In genomic region chr3:90708523-90709202, GRCm38 (mm10) we compare ENCODE assay signal across 9 mouse cellular contexts. TPM values are rescaled to one million over a fixed set of nuclear protein-coding genes. Genes with fewer than 3 reads are reported as not detected.
A peak's percentile ranks its signal among the peaks of the same experiment; 100 is the strongest.
DNase-seq lines count a peak whose midpoint lies in the region; ATAC-seq and TF ChIP-seq lines count a peak whose summit lies in the region.
"Had no signal": no experiment of that assay in that cellular context is flagged by ENCODE, and none has a peak within 500 bp of the region (broad histone marks: within the 10 kb centered on the region; RNA-seq: fewer than 3 reads in every experiment).

No protein-coding gene starts in this region.

- no peak for ATAC-seq in G1E (ENCODE audit: extremely low read depth, insufficient number of reproducible peaks, low FRiP score, poor library complexity, severe bottlenecking)
- peak; percentile 57; the same call in 1 of the 2 replicates for ATAC-seq in neural tube, embryonic 15.5 days (ENCODE audit: low FRiP score)

- H3K27me3 ChIP-seq in G1E (ENCODE audit: insufficient read depth, low read length): peaks cover 3% of the 10 kb centered on the region; the same call in 1 of the 2 replicates
- no peaks in the 10 kb centered on the region for H3K27me3 ChIP-seq in neural tube, embryonic 15.5 days (replicated peaks)

- no peaks in the 10 kb centered on the region for H3K4me1 ChIP-seq in G1E (ENCODE audit: insufficient read depth, low read depth, low read length)
- H3K4me1 ChIP-seq in neural tube, embryonic 15.5 days: no peaks in the 10 kb centered on the region

- no peak overlapping the region for H3K9ac ChIP-seq in neural tube, embryonic 15.5 days (replicated peaks)

- H3K36me3 ChIP-seq in G1E (replicated peaks): no peaks in the 10 kb centered on the region
- H3K36me3 ChIP-seq in neural tube, embryonic 15.5 days: no peaks in the 10 kb centered on the region

- no peaks in the 10 kb centered on the region for H3K9me3 ChIP-seq in G1E (replicated peaks)
- no peaks in the 10 kb centered on the region; the same call in 1 of the 2 replicates for H3K9me3 ChIP-seq in neural tube, embryonic 15.5 days (replicated peaks)

- no peak overlapping the region for H3K4me2 ChIP-seq in neural tube, embryonic 15.5 days

- peak; percentile 94 for TF ChIP-seq CTCF in layer of hippocampus, adult 2 months (conservative IDR thresholded peaks at IDR 0.05)
- TF ChIP-seq CTCF in G1E (IDR thresholded peaks at IDR 0.05; ENCODE audit: low read depth, low read length): peak; percentile 36; the same call in 1 of the 2 replicates

- intact Hi-C loops in heart, postnatal 14 days (cut with DNase I): loop anchor here (5.0 to 10.0 kb wide), 4 partner anchors 46 to 294 kb away; partner anchors contain the start of genes S100a14 and Snapin
- intact Hi-C loops in left cerebral cortex, postnatal 4 days (cut with DNase I): loop anchor here (5.0 kb wide), 1 partner anchor 216 kb away; the partner anchor contains the start of gene Snapin

- H3K27ac ChIP-seq in layer of hippocampus, adult 2 months: no peak overlapping the region
- no peak overlapping the region for H3K27ac ChIP-seq in neural tube, embryonic 15.5 days (replicated peaks)

- H3K4me3 ChIP-seq in layer of hippocampus, adult 2 months: no peak overlapping the region
- H3K4me3 ChIP-seq in G1E (ENCODE audit: low read depth, low read length): no peak overlapping the region
- H3K4me3 ChIP-seq in neural tube, embryonic 15.5 days (replicated peaks): no peak overlapping the region

- peak; percentile 10 to 30 for DNase-seq in layer of hippocampus, adult 2 months (ENCODE audit: low spot score in 2 of 2)
- no peak for DNase-seq in layer of hippocampus, adult 9-11 months
- DNase-seq in G1E (ENCODE audit: low spot score): peak; percentile 18
- DNase-seq in brain, embryonic 18.5 days (ENCODE audit: low read depth, low spot score): peak; percentile 0
- DNase-seq in heart, postnatal 14 days: peak; percentile 12 to 52
- DNase-seq in left cerebral cortex, postnatal 4 days: peak; percentile 9
- DNase-seq in spleen, postnatal 36 days (ENCODE audit: low spot score in 2 of 2): no peak

- 22% methylated on average over 4 of the region's 4 CpGs for WGBS in neural tube, embryonic 15.5 days

RNA-seq across cellular contexts. Expression of gene S100a9, which starts 13.1 kb away (rescaled TPM):
- total RNA-seq in layer of hippocampus, adult 2 months (2021): not detected
- total RNA-seq in G1E (2014; fragmentation: Nextera tagmentation): not detected in 2 replicates
- 0.41 TPM in 1 of 2 replicates, not detected in the other for total RNA-seq in G1E (2017)
- polyA plus RNA-seq in G1E (2012): 0.20 TPM in 1 of 2 replicates, not detected in the other
- total RNA-seq in heart, postnatal 14 days (2021): 1 to 10 TPM; 3.7 to 5.4 TPM
- 1 to 10 TPM; 1.3 to 2.0 TPM for total RNA-seq in left cerebral cortex, postnatal 4 days (2021)
- 6.2 and 12.6 TPM in 2 replicates for polyA plus RNA-seq in neural tube, embryonic 15.5 days (2015; fragmentation: Nextera tagmentation; extraction: Ambion mirVana)

RNA-seq across cellular contexts. Expression of gene Pglyrp4, which starts 18.0 kb away (rescaled TPM):
- not detected for total RNA-seq in layer of hippocampus, adult 2 months (2021)
- total RNA-seq in G1E (2014; fragmentation: Nextera tagmentation) (not detected in 2 replicates), G1E (2017) (0.12 TPM in 1 of 2 replicates, not detected in the other)
- not detected in 2 replicates for polyA plus RNA-seq in G1E (2012)
- not detected for total RNA-seq in heart, postnatal 14 days (2021)
- not detected for total RNA-seq in left cerebral cortex, postnatal 4 days (2021)
- polyA plus RNA-seq in neural tube, embryonic 15.5 days (2015; fragmentation: Nextera tagmentation; extraction: Ambion mirVana): not detected in 2 replicates
- polyA plus RNA-seq: lung, embryonic 16.5 days had no signal

RNA-seq across cellular contexts. Expression of gene S100a8, which starts 39.9 kb away (rescaled TPM):
- not detected for total RNA-seq in layer of hippocampus, adult 2 months (2021)
- total RNA-seq in G1E (2014; fragmentation: Nextera tagmentation): 2.4 TPM in 1 of 2 replicates, not detected in the other
- total RNA-seq in G1E (2017): not detected in 2 replicates
- polyA plus RNA-seq in G1E (2012): not detected in 2 replicates
- total RNA-seq in heart, postnatal 14 days (2021): 1 to 10 TPM; 2.6 to 2.8 TPM
- 1 to 10 TPM; 1.5 to 1.7 TPM for total RNA-seq in left cerebral cortex, postnatal 4 days (2021)
- 9.2 and 16.0 TPM in 2 replicates for polyA plus RNA-seq in neural tube, embryonic 15.5 days (2015; fragmentation: Nextera tagmentation; extraction: Ambion mirVana)

RNA-seq across cellular contexts. Expression of gene S100a7a, which starts 54.8 kb away (rescaled TPM):
- total RNA-seq in layer of hippocampus, adult 2 months (2021): under 1 TPM; 0.37 to 0.67 TPM
- total RNA-seq in G1E (2014; fragmentation: Nextera tagmentation): not detected in 2 replicates
- total RNA-seq in G1E (2017): not detected in 2 replicates
- polyA plus RNA-seq in G1E (2012): not detected in 2 replicates
- total RNA-seq in heart, postnatal 14 days (2021): under 1 TPM in 1 of 2 experiments, not detected in 1; 0.17 TPM
- total RNA-seq in left cerebral cortex, postnatal 4 days (2021): under 1 TPM; 0.30 to 0.46 TPM
- not detected in 2 replicates for polyA plus RNA-seq in neural tube, embryonic 15.5 days (2015; fragmentation: Nextera tagmentation; extraction: Ambion mirVana)

Comparison
In these comparisons a context has a peak if more than half of its experiments do, and no peak if none do; other contexts are left out.
1. DNase-seq: peak in layer of hippocampus, adult 2 months (2 of 2), G1E (single experiment), brain, embryonic 18.5 days (single experiment), heart, postnatal 14 days (2 of 2) and left cerebral cortex, postnatal 4 days (single experiment); none in layer of hippocampus, adult 9-11 months (single experiment) and spleen, postnatal 36 days (0 of 2).